Mouse (Mus musculus) kidney, adult 2 months (tissue): ENCODE measurements at regions not wholly inside any gene's neighbourhood (a gene's known extent, or its start where the extent isn't known, plus 50 kb on each side); places are given as distances from the start of the nearest gene placed in this dataset.

ENCODE experiments used
- DNase-seq: peaks from one replicate; pipeline ENCODE4 v3.0.0; 2021
- H3K27ac ChIP-seq: fragments of 200-500 bp; 2 replicates; pipeline ENCODE4 v1.5.1; 2012; ENCODE audit warnings: low read depth, low read length, control low read depth, inconsistent platforms; ENCODE audit not compliant: insufficient read depth
- H3K27me3 ChIP-seq: fragments of 200-500 bp; replicated peaks from 2 replicates; pipeline ENCODE4 v1.6.1; 2012; ENCODE audit warnings: mild to moderate bottlenecking, moderate library complexity, low read length, inconsistent platforms; ENCODE audit not compliant: control insufficient read depth, insufficient read depth
- H3K36me3 ChIP-seq: fragments of 200-500 bp; 2 replicates; pipeline ENCODE4 v1.6.1; 2012; ENCODE audit warnings: mild to moderate bottlenecking, moderate library complexity, low read length, inconsistent platforms; ENCODE audit not compliant: control insufficient read depth, insufficient read depth
- H3K4me1 ChIP-seq: fragments of 200-500 bp; 2 replicates; pipeline ENCODE4 v1.6.1; 2011; ENCODE audit warnings: low read length; ENCODE audit not compliant: control insufficient read depth, insufficient read depth
- H3K4me3 ChIP-seq: fragments of 200-500 bp; 2 replicates; pipeline ENCODE4 v1.5.1; 2011; ENCODE audit warnings: mild to moderate bottlenecking, low read depth, low read length, control low read depth; ENCODE audit not compliant: insufficient read depth
- CTCF ChIP-seq: fragments of 200-500 bp; conservative IDR thresholded peaks from 2 replicates; pipeline ENCODE4 v1.5.1; 2011; ENCODE audit warnings: low read depth, mild to moderate bottlenecking, control low read depth, low read length, moderate library complexity, mixed read lengths; ENCODE audit not compliant: insufficient read depth, insufficient read length
- POLR2A ChIP-seq: fragments of 200-500 bp; IDR thresholded peaks from one replicate; pipeline ENCODE4 v1.6.1; 2011; ENCODE audit warnings: low read depth, low read length, control low read depth
- WGBS: fragments of 180-500 bp; shearing (Covaris S2); methylation state at CpG from one replicate; pipeline ENCODE4 v1.1.7; 2018; 5-methylcytosine and 5-hydroxymethylcytosine counted together

GRCm38 (mm10) chr12:77079481-77079880 lies 117.5 kb upstream of the Max start:
- 84% methylated on average over 3 of the region's 3 CpGs for WGBS
- Histone ChIP-seq H3K27me3 (no peaks in the 10 kb centered on the region), H3K4me1 (no peaks in the 10 kb centered on the region)

GRCm38 (mm10) chr12:77076678-77077077 lies 114.7 kb upstream of the Max start:
- WGBS: 96% methylated on average over 5 of the region's 5 CpGs
- DNase-seq: no peak
- Histone ChIP-seq H3K4me3 (no peak overlapping the region), H3K27me3 (no peaks in the 10 kb centered on the region), H3K27ac (no peak overlapping the region), H3K36me3 (no peaks in the 10 kb centered on the region), H3K4me1 (no peaks in the 10 kb centered on the region)
- no peak for TF ChIP-seq POLR2A

More at GRCm38 (mm10) chr12:77079481-77079880, 117.5 kb upstream of the Max start:
- Histone ChIP-seq H3K36me3 (no peaks in the 10 kb centered on the region), H3K27ac (no peak overlapping the region), H3K4me3 (no peak overlapping the region)
- TF ChIP-seq CTCF (no peak), POLR2A (no peak)
- no peak for DNase-seq

- H3K27ac ChIP-seq: no peak overlapping the region
- H3K27me3 ChIP-seq: no peaks in the 10 kb centered on the region
- H3K4me3 ChIP-seq: no peak overlapping the region
- 84% methylated on average over 2 of the region's 2 CpGs for WGBS
- no peaks in the 10 kb centered on the region for H3K4me1 ChIP-seq
- TF ChIP-seq POLR2A (no peak), CTCF (no peak)
- no peak for DNase-seq
- H3K36me3 ChIP-seq: no peaks in the 10 kb centered on the region
Observed at GRCm38 (mm10) chr12:77074602-77075001, 112.6 kb upstream of the Max start.

- no peak overlapping the region for H3K4me3 ChIP-seq
- no peak for DNase-seq
- H3K4me1 ChIP-seq: no peaks in the 10 kb centered on the region
- H3K27me3 ChIP-seq: no peaks in the 10 kb centered on the region
- no peak overlapping the region for H3K27ac ChIP-seq
- 72% methylated on average over 1 of the region's 1 CpGs for WGBS
- TF ChIP-seq CTCF (no peak), POLR2A (no peak)
- no peaks in the 10 kb centered on the region for H3K36me3 ChIP-seq
Observed at GRCm38 (mm10) chr12:77071700-77072099, 109.7 kb upstream of the Max start.

- no peak for DNase-seq
- TF ChIP-seq POLR2A (no peak), CTCF (no peak)
- H3K27me3 ChIP-seq: no peaks in the 10 kb centered on the region
- H3K4me1 ChIP-seq: no peaks in the 10 kb centered on the region
- H3K4me3 ChIP-seq: no peak overlapping the region
- no peak overlapping the region for H3K27ac ChIP-seq
- 86% methylated on average over 5 of the region's 5 CpGs for WGBS
- H3K36me3 ChIP-seq: no peaks in the 10 kb centered on the region
Observed at GRCm38 (mm10) chr12:77067938-77068337, 105.9 kb upstream of the Max start.

- Histone ChIP-seq H3K4me1 (no peaks in the 10 kb centered on the region), H3K4me3 (no peak overlapping the region), H3K27ac (no peak overlapping the region), H3K36me3 (no peaks in the 10 kb centered on the region), H3K27me3 (no peaks in the 10 kb centered on the region)
- DNase-seq: no peak
- WGBS: 72% methylated on average over 5 of the region's 5 CpGs
- TF ChIP-seq CTCF (no peak), POLR2A (no peak)
Observed at GRCm38 (mm10) chr12:77067115-77067514, 105.1 kb upstream of the Max start.

- peaks cover 10% of the 10 kb centered on the region for H3K4me1 ChIP-seq
- no peaks in the 10 kb centered on the region for H3K36me3 ChIP-seq
- DNase-seq: no peak
- TF ChIP-seq POLR2A (no peak), CTCF (no peak)
- no peaks in the 10 kb centered on the region for H3K27me3 ChIP-seq
- 68% methylated on average over 6 of the region's 6 CpGs for WGBS
- H3K27ac ChIP-seq: no peak overlapping the region
- H3K4me3 ChIP-seq: no peak overlapping the region
Observed at GRCm38 (mm10) chr12:77065645-77066512, 103.9 kb upstream of the Max start.
